Mouse (Mus musculus) embryonic facial prominence, embryonic 14.5 days (tissue): Measurements from ENCODE around the gene Hmgcr. TPM values are rescaled to one million over a fixed set of nuclear protein-coding genes. Genes with fewer than 3 reads are reported as not detected.

Source experiments
- ATAC-seq: fragments of 200-750 bp; cut with Nextera tagmentation; 2 replicates; pipeline ENCODE4 v1.8.0; 2017; ENCODE audit warnings: low read depth, moderate number of reproducible peaks, moderate TSS enrichment
- DNase-seq: peaks from one replicate; pipeline ENCODE4 v3.0.0-alpha.2; 2015; ENCODE audit warnings: low spot score
- H3K27ac ChIP-seq: fragments of 300-500 bp; sonication (generic); replicated peaks from 2 replicates; pipeline ENCODE4 v1.5.1; 2014; ENCODE audit warnings: low read depth, mild to moderate bottlenecking, low read length, moderate library complexity
- H3K27me3 ChIP-seq: fragments of 300-500 bp; sonication (generic); replicated peaks from 2 replicates; pipeline ENCODE4 v1.6.1; 2014; ENCODE audit warnings: low read length; ENCODE audit not compliant: control insufficient read depth, insufficient read depth
- H3K36me3 ChIP-seq: fragments of 300-500 bp; sonication (generic); 2 replicates; pipeline ENCODE4 v1.6.1; 2014; ENCODE audit warnings: low read length, mixed read lengths; ENCODE audit not compliant: control insufficient read depth, insufficient read depth
- H3K4me1 ChIP-seq: fragments of 300-500 bp; sonication (generic); 2 replicates; pipeline ENCODE4 v1.6.1; 2014; ENCODE audit warnings: antibody characterized with exemption, low read length; ENCODE audit not compliant: control insufficient read depth, insufficient read depth
- H3K4me2 ChIP-seq: fragments of 300-500 bp; sonication (generic); 2 replicates; pipeline ENCODE4 v1.6.1; 2014; ENCODE audit warnings: low read depth, mild to moderate bottlenecking, low read length, moderate library complexity, mixed read lengths
- H3K4me3 ChIP-seq: fragments of 300-500 bp; sonication (generic); 2 replicates; pipeline ENCODE4 v1.5.1; 2014; ENCODE audit warnings: low read depth, mild to moderate bottlenecking, low read length
- H3K9ac ChIP-seq: fragments of 300-500 bp; sonication (generic); 2 replicates; pipeline ENCODE4 v1.6.1; 2014; ENCODE audit warnings: low read depth, mild to moderate bottlenecking, low read length, moderate library complexity, mixed read lengths
- H3K9me3 ChIP-seq: fragments of 300-500 bp; sonication (generic); 2 replicates; pipeline ENCODE4 v1.6.1; 2016; ENCODE audit warnings: low read length; ENCODE audit not compliant: control insufficient read depth
- WGBS: fragments of 180-500 bp; shearing (Covaris S2); extraction: QIAGEN DNeasy Blood & Tissue Kit; methylation state at CpG from one replicate; pipeline ENCODE4 v1.1.7; 2014; 5-methylcytosine and 5-hydroxymethylcytosine counted together
- polyA plus RNA-seq: library from polyadenylated mRNA; unstranded; fragments of >200 nt; fragmentation: Nextera tagmentation; extraction: Ambion mirVana; gene quantifications from 2 replicates; pipeline ENCODE4 v1.2.1, GENCODE M21; 2014

Gene Hmgcr
- polyA plus RNA-seq = 63.0 and 79.7 TPM in 2 replicates

- Histone ChIP-seq H3K27ac (peak within 1 kb of the TSS; percentile 93), H3K36me3 (peaks cover 12% of the 10 kb centered on the region), H3K4me2 (peak within 1 kb of the TSS; percentile 65), H3K9me3 (no peaks in the 10 kb centered on the region), H3K27me3 (no peaks in the 10 kb centered on the region), H3K9ac (peak within 1 kb of the TSS; percentile 94), H3K4me3 (peak within 1 kb of the TSS; percentile 99), H3K4me1 (peaks cover 23% of the 10 kb centered on the region)
- peak; percentile 99 for DNase-seq
- peak; percentile 100 for ATAC-seq
- under 1% methylated on average over 42 of the region's 70 CpGs for WGBS
Observed at GRCm38 (mm10) chr13:96670406-96671077, at the start of gene Hmgcr. Gene Hmgcr (minus strand): TSS chr13:96670936.

- no peak overlapping the region for H3K27ac ChIP-seq
- H3K27me3 ChIP-seq = no peaks in the 10 kb centered on the region
- ATAC-seq = no peak
- no peak for DNase-seq
- no peak overlapping the region for H3K9ac ChIP-seq
- 86% methylated on average over 2 of the region's 2 CpGs for WGBS
- no peaks in the 10 kb centered on the region for H3K4me1 ChIP-seq
- no peak overlapping the region for H3K4me2 ChIP-seq
- H3K4me3 ChIP-seq = no peak overlapping the region
- no peaks in the 10 kb centered on the region for H3K36me3 ChIP-seq
- no peaks in the 10 kb centered on the region for H3K9me3 ChIP-seq
Observed at GRCm38 (mm10) chr13:96720003-96720402, 49.3 kb upstream of the Hmgcr start.

GRCm38 (mm10) chr13:96717821-96718220 lies 47.1 kb upstream of the Hmgcr start:
- Histone ChIP-seq H3K4me3 (no peak overlapping the region), H3K9me3 (no peaks in the 10 kb centered on the region), H3K9ac (no peak overlapping the region), H3K4me2 (no peak overlapping the region), H3K27me3 (no peaks in the 10 kb centered on the region), H3K36me3 (no peaks in the 10 kb centered on the region), H3K4me1 (no peaks in the 10 kb centered on the region), H3K27ac (no peak overlapping the region)
- ATAC-seq (no peak), DNase-seq (no peak)
- WGBS = 54% methylated on average over 1 of the region's 1 CpGs

GRCm38 (mm10) chr13:96716311-96716710 lies 45.6 kb upstream of the Hmgcr start:
- no peak for ATAC-seq
- no peak overlapping the region for H3K4me3 ChIP-seq
- H3K4me2 ChIP-seq = no peak overlapping the region
- H3K9ac ChIP-seq = no peak overlapping the region
- WGBS = 87% methylated on average over 2 of the region's 2 CpGs
- H3K9me3 ChIP-seq = no peaks in the 10 kb centered on the region
- H3K36me3 ChIP-seq = no peaks in the 10 kb centered on the region
- no peak for DNase-seq
- no peak overlapping the region for H3K27ac ChIP-seq
- H3K27me3 ChIP-seq = no peaks in the 10 kb centered on the region
- no peaks in the 10 kb centered on the region for H3K4me1 ChIP-seq

- WGBS = 67% methylated on average over 8 of the region's 8 CpGs
- DNase-seq = no peak
- no peaks in the 10 kb centered on the region for H3K4me1 ChIP-seq
- H3K9ac ChIP-seq = no peak overlapping the region
- no peaks in the 10 kb centered on the region for H3K36me3 ChIP-seq
- no peaks in the 10 kb centered on the region for H3K9me3 ChIP-seq
- no peak overlapping the region for H3K27ac ChIP-seq
- no peak overlapping the region for H3K4me3 ChIP-seq
- H3K27me3 ChIP-seq = no peaks in the 10 kb centered on the region
- no peak for ATAC-seq
- H3K4me2 ChIP-seq = no peak overlapping the region
Observed at GRCm38 (mm10) chr13:96709269-96710233, 38.8 kb upstream of the Hmgcr start.

GRCm38 (mm10) chr13:96702567-96703278 lies 32.0 kb upstream of the Hmgcr start:
- Histone ChIP-seq H3K27ac (no peak overlapping the region), H3K9me3 (no peaks in the 10 kb centered on the region), H3K9ac (no peak overlapping the region), H3K4me3 (no peak overlapping the region), H3K4me1 (no peaks in the 10 kb centered on the region), H3K36me3 (no peaks in the 10 kb centered on the region), H3K4me2 (no peak overlapping the region), H3K27me3 (no peaks in the 10 kb centered on the region)
- ATAC-seq (no peak), DNase-seq (no peak)
- 69% methylated on average over 9 of the region's 9 CpGs for WGBS

- Histone ChIP-seq H3K36me3 (no peaks in the 10 kb centered on the region), H3K27ac (no peak overlapping the region), H3K4me3 (no peak overlapping the region), H3K4me2 (no peak overlapping the region), H3K27me3 (no peaks in the 10 kb centered on the region), H3K4me1 (no peaks in the 10 kb centered on the region), H3K9ac (no peak overlapping the region), H3K9me3 (no peaks in the 10 kb centered on the region)
- DNase-seq (peak; percentile 54), ATAC-seq (no peak)
- WGBS = 77% methylated on average over 8 of the region's 8 CpGs
Observed at GRCm38 (mm10) chr13:96697805-96698586, 27.3 kb upstream of the Hmgcr start.

- DNase-seq (no peak), ATAC-seq (no peak)
- H3K4me2 ChIP-seq = no peak overlapping the region
- H3K4me3 ChIP-seq = no peak overlapping the region
- no peak overlapping the region for H3K27ac ChIP-seq
- 90% methylated on average over 2 of the region's 2 CpGs for WGBS
- H3K4me1 ChIP-seq = no peaks in the 10 kb centered on the region
- no peaks in the 10 kb centered on the region for H3K9me3 ChIP-seq
- no peaks in the 10 kb centered on the region for H3K36me3 ChIP-seq
- H3K27me3 ChIP-seq = no peaks in the 10 kb centered on the region
- no peak overlapping the region for H3K9ac ChIP-seq
Observed at GRCm38 (mm10) chr13:96695428-96695827, 24.7 kb upstream of the Hmgcr start.
